Mouse (Mus musculus): ENCODE data around the gene Gpx4. TPM values are rescaled to one million over a fixed set of nuclear protein-coding genes. Genes with fewer than 3 reads are reported as not detected.
A peak's percentile ranks its signal among the peaks of the same experiment; 100 is the strongest.

Gene Gpx4
- polyA plus RNA-seq, 1 experiment from 2014 or later = 553 TPM

DNA sequence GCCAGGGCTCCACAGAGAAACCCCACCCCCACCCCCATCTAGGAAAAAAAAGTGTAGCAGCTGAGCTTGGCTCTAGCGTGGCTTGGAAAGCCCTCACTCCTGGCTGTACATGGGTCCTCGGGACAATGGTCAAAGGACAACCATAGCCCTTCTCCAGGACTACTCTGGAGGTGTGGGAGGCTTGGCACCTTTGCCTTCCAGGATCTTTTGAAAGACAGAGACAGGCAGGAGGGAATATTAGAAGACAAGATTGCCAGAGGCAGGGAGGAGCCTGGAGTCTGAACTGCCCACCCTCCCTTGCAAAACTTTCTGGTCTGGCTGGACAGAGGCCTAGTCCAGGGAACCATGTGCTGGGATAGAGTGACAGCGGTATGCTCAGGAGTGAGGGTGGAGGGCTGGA, 47.7 kb downstream of the Gpx4 start:
- H3K9ac ChIP-seq (ENCODE audit: low read depth, low read length) = no peak overlapping the region
- H3K4me3 ChIP-seq (ENCODE audit: low read depth, low read length) = no peak overlapping the region
- peak overlapping the region; percentile 7; the same call in 1 of the 2 replicates for H3K27ac ChIP-seq (ENCODE audit: low read length)
- no peak for ATAC-seq (ENCODE audit: low read depth)
- no peaks in the 10 kb centered on the region for H3K9me3 ChIP-seq (replicated peaks; ENCODE audit: control insufficient read depth, low read length)
- WGBS (ENCODE audit: insufficient replicate concordance) = 70% methylated on average over 3 of the region's 3 CpGs
- H3K36me3 ChIP-seq (ENCODE audit: control insufficient read depth, insufficient read depth) = peaks cover 3% of the 10 kb centered on the region; the same call in 1 of the 2 replicates
- H3K4me2 ChIP-seq (ENCODE audit: low read depth, low read length) = no peak overlapping the region
- no peaks in the 10 kb centered on the region for H3K27me3 ChIP-seq (ENCODE audit: control insufficient read depth, insufficient read depth, low read depth, low read length)
- H3K4me1 ChIP-seq (ENCODE audit: control insufficient read depth, low read depth, low read length) = peaks cover 58% of the 10 kb centered on the region

DNA sequence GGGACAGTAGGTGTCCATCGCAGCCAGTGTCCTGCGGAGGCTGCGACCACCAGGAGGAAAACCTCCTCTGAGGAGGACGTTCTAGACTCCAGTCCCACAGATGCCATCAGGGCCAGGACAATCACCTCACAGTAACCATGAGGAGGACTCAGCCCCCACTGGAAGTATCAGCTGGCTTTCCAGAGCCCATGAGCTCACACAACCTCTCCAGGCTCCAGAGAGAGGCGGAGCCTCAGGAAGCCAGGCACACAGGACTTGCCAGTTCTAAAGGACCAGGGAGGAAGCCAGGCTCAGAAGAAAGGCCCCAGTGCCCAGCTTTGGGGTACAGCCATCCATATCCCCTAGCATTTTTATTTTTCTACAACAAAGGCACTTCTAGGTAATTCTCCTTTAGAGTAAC, 48.6 kb downstream of the Gpx4 start:
- WGBS (ENCODE audit: insufficient replicate concordance) = 88% methylated on average over 5 of the region's 5 CpGs
- H3K27ac ChIP-seq (ENCODE audit: low read length) = no peak overlapping the region

GRCm38 (mm10) chr10:80097275-80097674, 50.3 kb downstream of the Gpx4 start:
- H3K27me3 ChIP-seq (ENCODE audit: control insufficient read depth, insufficient read depth, low read depth, low read length) = no peaks in the 10 kb centered on the region
- H3K4me2 ChIP-seq (ENCODE audit: low read depth, low read length) = peak overlapping the region; percentile 10; the same call in 1 of the 2 replicates
- H3K27ac ChIP-seq (ENCODE audit: low read length) = peak overlapping the region; percentile 11; the same call in 1 of the 2 replicates
- no peaks in the 10 kb centered on the region for H3K9me3 ChIP-seq (replicated peaks; ENCODE audit: control insufficient read depth, low read length)
- peaks cover 76% of the 10 kb centered on the region for H3K4me1 ChIP-seq (ENCODE audit: control insufficient read depth, low read depth, low read length)
- no peaks in the 10 kb centered on the region; the same call in 1 of the 2 replicates for H3K36me3 ChIP-seq (ENCODE audit: control insufficient read depth, insufficient read depth)
- 19% methylated on average over 6 of the region's 7 CpGs for WGBS (ENCODE audit: insufficient replicate concordance)
- ATAC-seq (ENCODE audit: low read depth) = peak; percentile 14; the same call in 1 of the 2 replicates
- no peak overlapping the region for H3K9ac ChIP-seq (ENCODE audit: low read depth, low read length)
- no peak overlapping the region; the same call in 1 of the 2 replicates for H3K4me3 ChIP-seq (ENCODE audit: low read depth, low read length)

More for the DNA sequence above, 48.6 kb downstream of the Gpx4 start:
- no peak for ATAC-seq (ENCODE audit: low read depth)
- no peak overlapping the region for H3K4me3 ChIP-seq (ENCODE audit: low read depth, low read length)
- H3K4me2 ChIP-seq (ENCODE audit: low read depth, low read length) = no peak overlapping the region
- H3K4me1 ChIP-seq (ENCODE audit: control insufficient read depth, low read depth, low read length) = peaks cover 62% of the 10 kb centered on the region
- H3K27me3 ChIP-seq (ENCODE audit: control insufficient read depth, insufficient read depth, low read depth, low read length) = no peaks in the 10 kb centered on the region
- no peak overlapping the region for H3K9ac ChIP-seq (ENCODE audit: low read depth, low read length)
- H3K9me3 ChIP-seq (replicated peaks; ENCODE audit: control insufficient read depth, low read length) = no peaks in the 10 kb centered on the region
- peaks cover 2% of the 10 kb centered on the region; the same call in 1 of the 2 replicates for H3K36me3 ChIP-seq (ENCODE audit: control insufficient read depth, insufficient read depth)

DNA sequence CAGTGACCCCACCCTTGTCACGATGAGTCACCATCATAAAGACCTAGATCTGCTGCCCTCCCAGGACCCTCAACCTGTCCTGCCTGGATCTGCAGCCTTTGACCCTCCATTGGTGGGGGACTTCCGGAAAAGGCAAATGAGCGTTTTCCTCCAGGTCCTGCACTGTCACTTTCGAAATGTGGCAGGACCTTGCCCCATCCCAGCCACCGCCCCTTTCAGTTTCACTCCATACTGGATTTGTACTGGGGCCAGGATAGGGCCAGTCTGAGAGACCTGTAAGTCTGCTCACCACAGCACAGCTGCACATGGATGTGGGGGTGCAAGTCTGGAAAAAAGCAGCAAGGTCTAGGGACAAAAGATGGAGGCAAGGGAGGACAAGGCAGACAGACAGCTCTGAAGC, 51.7 kb downstream of the Gpx4 start:
- ATAC-seq (ENCODE audit: low read depth) = peak; percentile 26
- Histone ChIP-seq H3K9ac (ENCODE audit: low read depth, low read length) (peak overlapping the region; percentile 20; the same call in 1 of the 2 replicates), H3K4me2 (ENCODE audit: low read depth, low read length) (peak overlapping the region; percentile 36)

GRCm38 (mm10) chr10:80100982-80101381, 54.0 kb downstream of the Gpx4 start:
- H3K4me3 ChIP-seq (ENCODE audit: low read depth, low read length) = peak overlapping the region; percentile 93
- no peak for ATAC-seq (ENCODE audit: low read depth)
- peak overlapping the region; percentile 86 for H3K27ac ChIP-seq (ENCODE audit: low read length)
- no peaks in the 10 kb centered on the region for H3K9me3 ChIP-seq (replicated peaks; ENCODE audit: control insufficient read depth, low read length)
- H3K9ac ChIP-seq (ENCODE audit: low read depth, low read length) = peak overlapping the region; percentile 98
- 45% methylated on average over 11 of the region's 11 CpGs for WGBS (ENCODE audit: insufficient replicate concordance)
- no peaks in the 10 kb centered on the region; the same call in 1 of the 2 replicates for H3K36me3 ChIP-seq (ENCODE audit: control insufficient read depth, insufficient read depth)
- no peaks in the 10 kb centered on the region for H3K27me3 ChIP-seq (ENCODE audit: control insufficient read depth, insufficient read depth, low read depth, low read length)
- H3K4me2 ChIP-seq (ENCODE audit: low read depth, low read length) = peak overlapping the region; percentile 85
- H3K4me1 ChIP-seq (ENCODE audit: control insufficient read depth, low read depth, low read length) = peaks cover 72% of the 10 kb centered on the region

More for the DNA sequence above, 51.7 kb downstream of the Gpx4 start:
- no peaks in the 10 kb centered on the region for H3K27me3 ChIP-seq (ENCODE audit: control insufficient read depth, insufficient read depth, low read depth, low read length)
- H3K9me3 ChIP-seq (replicated peaks; ENCODE audit: control insufficient read depth, low read length) = no peaks in the 10 kb centered on the region
- H3K36me3 ChIP-seq (ENCODE audit: control insufficient read depth, insufficient read depth) = no peaks in the 10 kb centered on the region; the same call in 1 of the 2 replicates
- H3K4me1 ChIP-seq (ENCODE audit: control insufficient read depth, low read depth, low read length) = peaks cover 87% of the 10 kb centered on the region
- H3K27ac ChIP-seq (ENCODE audit: low read length) = peak overlapping the region; percentile 69
- H3K4me3 ChIP-seq (ENCODE audit: low read depth, low read length) = no peak overlapping the region
- 69% methylated on average over 5 of the region's 5 CpGs for WGBS (ENCODE audit: insufficient replicate concordance)

DNA sequence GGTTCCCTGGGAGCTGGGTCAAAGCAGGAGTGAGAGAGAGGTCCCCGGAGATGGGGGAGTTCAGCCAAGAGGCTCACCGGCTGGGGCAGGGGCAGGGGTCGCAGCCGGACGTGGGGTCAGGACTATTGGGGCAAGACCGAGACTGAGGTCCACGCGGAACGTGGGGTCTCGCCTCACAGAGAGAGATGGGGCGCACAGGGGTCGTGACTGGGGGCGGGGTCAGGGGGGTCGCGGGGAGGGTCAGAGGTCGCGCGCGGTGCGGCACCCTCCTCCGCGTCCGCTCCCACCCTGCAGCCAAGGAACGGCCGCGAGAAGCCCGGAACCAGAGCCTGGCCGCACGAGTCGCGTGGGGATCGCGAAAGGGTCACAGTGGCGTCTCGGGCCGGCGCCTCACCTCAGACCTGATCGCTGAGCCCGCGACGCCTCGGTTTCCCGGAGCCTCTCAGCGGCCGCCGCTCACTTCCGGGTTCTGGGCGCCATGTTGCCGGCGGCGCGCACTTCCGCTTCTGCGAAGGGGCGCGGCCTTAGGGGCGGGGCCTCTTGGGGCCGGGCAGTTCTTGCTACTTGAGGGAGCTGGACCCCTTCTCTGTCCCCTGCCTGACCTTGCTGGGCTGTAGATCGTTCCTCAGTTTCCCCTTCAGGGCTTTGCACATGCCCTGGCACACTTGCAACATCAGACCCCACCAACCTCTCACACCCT, 55.4 kb downstream of the Gpx4 start:
- H3K4me3 ChIP-seq (ENCODE audit: low read depth, low read length) = peak overlapping the region; percentile 93
- peak overlapping the region; percentile 85 for H3K4me2 ChIP-seq (ENCODE audit: low read depth, low read length)
- no peaks in the 10 kb centered on the region for H3K27me3 ChIP-seq (ENCODE audit: control insufficient read depth, insufficient read depth, low read depth, low read length)
- peaks cover 61% of the 10 kb centered on the region for H3K4me1 ChIP-seq (ENCODE audit: control insufficient read depth, low read depth, low read length)
- no peaks in the 10 kb centered on the region for H3K36me3 ChIP-seq (ENCODE audit: control insufficient read depth, insufficient read depth)
- ATAC-seq (ENCODE audit: low read depth) = peak; percentile 80
- WGBS (ENCODE audit: insufficient replicate concordance) = under 1% methylated on average over 59 of the region's 59 CpGs
- H3K27ac ChIP-seq (ENCODE audit: low read length) = peak overlapping the region; percentile 86
- H3K9ac ChIP-seq (ENCODE audit: low read depth, low read length) = peak overlapping the region; percentile 98
- no peaks in the 10 kb centered on the region for H3K9me3 ChIP-seq (replicated peaks; ENCODE audit: control insufficient read depth, low read length)

DNA sequence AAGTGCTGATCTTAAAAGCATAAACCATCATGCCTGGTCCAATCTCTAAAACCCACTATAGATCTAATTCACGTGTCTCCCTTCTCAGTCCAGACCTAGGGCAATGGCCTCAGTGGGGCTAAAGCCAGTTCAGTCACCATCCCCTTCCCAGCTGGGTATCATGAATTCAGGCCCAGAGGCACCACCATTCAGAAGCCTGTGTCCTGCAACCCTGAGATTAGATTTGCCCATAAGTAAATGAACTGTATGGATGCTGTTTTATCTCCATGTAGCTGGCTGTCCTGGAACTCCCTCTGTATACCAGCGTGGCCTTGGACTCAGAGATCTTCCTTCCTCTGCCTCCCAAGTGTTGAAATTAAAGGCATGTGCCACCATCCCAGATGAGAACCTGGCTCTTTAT, 56.1 kb downstream of the Gpx4 start:
- H3K9ac ChIP-seq (ENCODE audit: low read depth, low read length) = peak overlapping the region; percentile 98
- WGBS (ENCODE audit: insufficient replicate concordance) = 44% methylated on average over 2 of the region's 2 CpGs
- H3K9me3 ChIP-seq (replicated peaks; ENCODE audit: control insufficient read depth, low read length) = no peaks in the 10 kb centered on the region
- no peaks in the 10 kb centered on the region for H3K36me3 ChIP-seq (ENCODE audit: control insufficient read depth, insufficient read depth)
- no peaks in the 10 kb centered on the region for H3K27me3 ChIP-seq (ENCODE audit: control insufficient read depth, insufficient read depth, low read depth, low read length)
- peak; percentile 62 for ATAC-seq (ENCODE audit: low read depth)
- H3K4me1 ChIP-seq (ENCODE audit: control insufficient read depth, low read depth, low read length) = peaks cover 58% of the 10 kb centered on the region
- H3K27ac ChIP-seq (ENCODE audit: low read length) = peak overlapping the region; percentile 86
- H3K4me2 ChIP-seq (ENCODE audit: low read depth, low read length) = peak overlapping the region; percentile 85
- peak overlapping the region; percentile 93; the same call in 1 of the 2 replicates for H3K4me3 ChIP-seq (ENCODE audit: low read depth, low read length)

DNA sequence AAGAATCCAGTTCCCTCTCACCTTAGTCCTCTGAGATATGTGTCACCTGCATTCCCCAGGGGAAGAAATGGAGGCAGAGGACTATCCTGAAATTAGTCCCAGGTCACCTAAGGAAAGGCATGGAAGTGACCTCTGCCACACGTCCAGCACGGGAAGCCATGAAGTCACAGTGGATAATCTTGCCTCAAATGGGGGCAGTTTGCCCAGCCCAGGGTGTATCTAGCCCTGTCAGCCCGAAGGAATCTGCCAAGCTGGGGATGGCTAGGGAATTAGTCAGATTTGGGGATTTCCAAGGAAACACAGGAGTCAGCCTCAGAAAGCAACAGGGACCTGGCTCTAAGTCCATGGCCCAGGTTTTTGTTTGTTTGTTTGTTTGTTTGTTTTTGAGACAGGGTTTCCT, 57.2 kb downstream of the Gpx4 start:
- H3K4me3 ChIP-seq (ENCODE audit: low read depth, low read length) = no peak overlapping the region
- H3K4me2 ChIP-seq (ENCODE audit: low read depth, low read length) = no peak overlapping the region
- H3K9ac ChIP-seq (ENCODE audit: low read depth, low read length) = no peak overlapping the region
- H3K27ac ChIP-seq (ENCODE audit: low read length) = no peak overlapping the region
- H3K4me1 ChIP-seq (ENCODE audit: control insufficient read depth, low read depth, low read length) = peaks cover 46% of the 10 kb centered on the region
- WGBS (ENCODE audit: insufficient replicate concordance) = 75% methylated on average over 3 of the region's 3 CpGs
- no peaks in the 10 kb centered on the region for H3K27me3 ChIP-seq (ENCODE audit: control insufficient read depth, insufficient read depth, low read depth, low read length)
- H3K9me3 ChIP-seq (replicated peaks; ENCODE audit: control insufficient read depth, low read length) = no peaks in the 10 kb centered on the region
- H3K36me3 ChIP-seq (ENCODE audit: control insufficient read depth, insufficient read depth) = no peaks in the 10 kb centered on the region
- no peak for ATAC-seq (ENCODE audit: low read depth)

- peak within 1 kb of the TSS; percentile 21; the same call in 1 of the 2 replicates for H3K9ac ChIP-seq (ENCODE audit: low read depth, low read length)
- H3K9me3 ChIP-seq (replicated peaks; ENCODE audit: control insufficient read depth, low read length) = no peaks in the 10 kb centered on the region
- H3K27ac ChIP-seq (ENCODE audit: low read length) = no peak within 1 kb of the TSS
- H3K36me3 ChIP-seq (ENCODE audit: control insufficient read depth, insufficient read depth) = no peaks in the 10 kb centered on the region
- WGBS (ENCODE audit: insufficient replicate concordance) = 44% methylated on average over 5 of the region's 5 CpGs
- peak within 1 kb of the TSS; percentile 15; the same call in 1 of the 2 replicates for H3K4me2 ChIP-seq (ENCODE audit: low read depth, low read length)
- ATAC-seq (ENCODE audit: low read depth) = no peak
- H3K4me3 ChIP-seq (ENCODE audit: low read depth, low read length) = peak within 1 kb of the TSS; percentile 29
- H3K4me1 ChIP-seq (ENCODE audit: control insufficient read depth, low read depth, low read length) = peaks cover 33% of the 10 kb centered on the region
- H3K27me3 ChIP-seq (ENCODE audit: control insufficient read depth, insufficient read depth, low read depth, low read length) = no peaks in the 10 kb centered on the region
Measured at GRCm38 (mm10) chr10:80105460-80105859, 58.5 kb downstream of the Gpx4 start, which contains the start of gene Sbno2. Gene Sbno2 (minus strand): TSS chr10:80105571.

All from liver, embryonic 16.5 days (tissue).